Mouse (Mus musculus) spleen, postnatal 4 days (tissue): ENCODE results near the gene Ccni.

Source experiments
- DNase-seq, 2 experiments: peaks; one replicate each; pipeline ENCODE4 v3.0.0; 2022; ENCODE audit warnings: low spot score in 2 of 2

Ccni gene

DNA sequence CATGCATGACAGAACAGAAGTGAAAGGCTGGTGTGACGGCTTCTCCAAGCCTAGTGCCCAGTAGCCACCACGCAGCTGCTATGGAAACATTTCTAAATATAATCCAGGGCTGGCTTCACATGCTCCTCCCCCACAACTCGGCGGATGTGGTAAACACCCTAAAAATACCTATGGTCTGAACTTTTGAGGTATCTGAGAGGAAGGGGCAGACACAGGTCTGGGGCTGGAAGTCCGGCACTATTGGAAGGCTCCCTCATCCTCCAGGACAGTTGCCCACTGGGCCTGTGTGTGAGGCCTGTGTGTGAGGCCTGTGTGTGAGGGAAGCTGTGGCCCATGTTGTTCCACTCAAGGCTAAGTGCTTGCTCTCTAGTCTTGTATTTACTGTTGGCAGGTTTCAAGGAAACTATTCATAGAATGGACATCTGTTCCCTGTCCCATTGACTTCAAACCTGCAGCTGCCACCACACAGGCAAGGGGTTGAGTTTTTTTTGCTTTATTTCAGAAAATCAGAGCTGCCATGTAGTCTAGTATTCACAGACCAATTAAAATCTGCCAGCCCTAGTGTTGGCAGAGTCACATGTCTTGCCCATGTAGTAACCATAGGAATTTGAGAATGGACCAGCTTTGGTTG, 69.2 kb downstream of the Ccni start:
- peak; percentile 56 to 64 for DNase-seq

DNA sequence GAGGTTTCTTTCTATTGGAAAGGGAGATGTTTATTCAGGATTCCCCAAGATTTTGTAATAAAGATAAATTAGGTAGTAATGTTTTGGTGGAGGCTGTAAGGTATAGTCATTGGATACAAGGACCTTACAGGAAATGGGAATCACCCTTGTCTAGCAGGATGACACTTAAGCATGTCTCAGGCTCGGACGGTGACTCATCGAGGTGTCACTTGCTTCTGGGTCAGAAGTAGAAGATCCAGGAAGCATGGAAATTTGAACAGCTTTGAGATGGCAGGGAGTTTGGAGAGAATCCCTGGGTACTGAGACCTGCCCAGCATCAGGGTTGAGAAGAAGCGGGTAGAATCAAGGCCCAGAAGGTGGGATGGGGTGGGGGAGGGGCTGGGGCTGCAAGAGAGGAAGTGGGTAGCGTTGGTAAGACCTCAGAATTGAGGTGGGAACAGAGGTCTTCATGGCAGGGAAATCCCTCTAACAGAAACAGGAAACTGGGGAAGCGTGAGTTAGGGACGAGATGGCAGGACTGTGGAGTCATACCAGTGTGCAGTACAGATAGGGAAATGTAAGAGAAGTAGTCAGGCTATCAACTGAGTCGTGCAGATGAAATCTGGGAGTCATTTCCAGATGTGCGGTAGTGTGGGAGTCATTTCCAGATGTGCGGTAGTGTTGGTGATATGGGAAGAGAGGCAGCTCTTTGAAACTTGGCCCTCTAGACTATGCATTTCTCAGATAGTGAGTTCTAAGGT, 70.8 kb downstream of the Ccni start:
- no peak for DNase-seq

DNA sequence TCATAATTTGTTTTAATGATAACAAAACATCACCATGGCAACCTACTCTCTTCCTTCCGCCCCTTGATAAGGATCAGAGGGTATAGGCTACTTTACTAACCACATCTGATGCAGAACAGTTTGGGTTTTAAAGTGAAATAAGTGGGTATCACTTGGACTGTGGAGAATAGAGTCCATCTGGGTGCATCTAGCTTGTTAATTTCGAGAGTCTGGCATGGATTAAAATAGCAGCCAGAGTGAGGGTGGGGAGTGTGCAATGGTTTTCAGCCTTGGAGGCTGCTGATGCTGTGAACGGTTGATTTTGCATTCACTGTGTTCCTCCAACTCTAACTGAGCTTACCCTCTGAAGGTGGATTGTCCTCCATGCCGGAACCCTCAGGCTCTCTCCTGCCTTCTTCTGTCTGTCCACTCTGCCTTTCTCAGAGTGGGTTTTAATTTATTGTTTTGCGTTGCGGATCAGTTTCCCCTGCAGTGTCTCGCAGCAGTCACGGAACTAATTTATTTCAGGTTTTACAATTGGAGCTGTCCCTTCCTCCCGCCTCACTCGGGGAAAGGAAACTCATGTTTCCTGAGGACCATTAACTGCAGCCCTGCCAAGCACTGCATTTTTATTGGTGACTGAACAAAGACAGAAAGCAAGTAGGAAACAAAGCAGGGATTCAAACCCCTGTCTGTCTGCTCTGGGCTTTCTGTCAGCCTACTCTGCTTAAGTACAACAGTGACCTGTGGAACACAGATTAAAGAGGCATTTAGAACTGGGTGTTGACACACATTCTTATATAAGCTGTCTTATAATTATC, 72.7 kb downstream of the Ccni start:
- no peak for DNase-seq
